Mouse (Mus musculus): ENCODE results near the gene Itga1.

DNA sequence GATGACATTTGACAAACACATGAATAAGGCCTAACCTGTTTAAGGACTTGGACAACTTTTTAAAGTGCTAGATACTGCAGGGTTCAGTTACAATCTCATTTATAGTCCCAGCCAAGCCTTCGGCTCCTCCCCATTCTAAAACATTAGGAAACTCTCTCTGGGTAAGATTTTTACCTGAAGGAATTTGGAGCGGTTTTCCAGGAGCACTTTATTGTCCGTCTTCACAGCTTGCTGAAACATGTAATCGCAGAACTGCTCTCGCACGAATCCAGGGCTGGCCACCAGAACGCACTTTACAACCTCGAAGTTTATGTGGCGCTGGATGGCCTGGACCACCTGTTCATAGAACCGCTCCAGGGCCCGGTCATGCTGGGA, 12.8 kb downstream of the Itga1 start:
- no peak for TF ChIP-seq CTCF (IDR thresholded peaks at IDR 0.05; ENCODE audit: extremely low read depth, insufficient read depth, insufficient read length, insufficient replicate concordance)
- TF ChIP-seq POLR2A (IDR thresholded peaks at IDR 0.05; ENCODE audit: low read depth, low read length) = no peak

All from spleen, adult 2 months (tissue).